Mouse (Mus musculus) neural tube, embryonic 14.5 days (tissue): Measurements from ENCODE around the gene Syce3. TPM values are rescaled to one million over a fixed set of nuclear protein-coding genes. Genes with fewer than 3 reads are reported as not detected.
A peak's percentile ranks its signal among the peaks of the same experiment; 100 is the strongest.

Experiments used
- ATAC-seq: fragments of 200-750 bp; cut with Nextera tagmentation; 2 replicates; pipeline ENCODE4 v1.8.0; 2017; ENCODE audit warnings: low read depth, mild to moderate bottlenecking, moderate TSS enrichment, moderate library complexity
- H3K27ac ChIP-seq: fragments of 300-500 bp; sonication (generic); 2 replicates; pipeline ENCODE4 v1.5.1; 2014; ENCODE audit warnings: low read depth, mild to moderate bottlenecking, control low read depth, low read length, moderate library complexity, mixed read lengths
- H3K27me3 ChIP-seq: fragments of 300-500 bp; sonication (generic); 2 replicates; pipeline ENCODE4 v1.6.1; 2014; ENCODE audit warnings: low read length; ENCODE audit not compliant: control insufficient read depth, insufficient read depth
- H3K36me3 ChIP-seq: fragments of 300-500 bp; sonication (generic); 2 replicates; pipeline ENCODE4 v1.6.1; 2014; ENCODE audit warnings: low read length, mixed read lengths; ENCODE audit not compliant: control insufficient read depth, insufficient read depth
- H3K4me1 ChIP-seq: fragments of 300-500 bp; sonication (generic); 2 replicates; pipeline ENCODE4 v1.6.1; 2014; ENCODE audit warnings: low read length; ENCODE audit not compliant: control insufficient read depth, insufficient read depth
- H3K4me2 ChIP-seq: fragments of 300-500 bp; sonication (generic); 2 replicates; pipeline ENCODE4 v1.6.1; 2014; ENCODE audit warnings: mild to moderate bottlenecking, low read depth, low read length, control low read depth
- H3K4me3 ChIP-seq: fragments of 300-500 bp; sonication (generic); 2 replicates; pipeline ENCODE4 v1.5.1; 2014; ENCODE audit warnings: low read depth, low read length, control low read depth, mixed read lengths
- H3K9ac ChIP-seq: fragments of 300-500 bp; sonication (generic); replicated peaks from 2 replicates; pipeline ENCODE4 v1.6.1; 2014; ENCODE audit warnings: low read depth, mild to moderate bottlenecking, control low read depth, low read length, mixed read lengths
- H3K9me3 ChIP-seq: fragments of 300-500 bp; sonication (generic); 2 replicates; pipeline ENCODE4 v1.6.1; 2016; ENCODE audit warnings: low read length; ENCODE audit not compliant: control insufficient read depth
- WGBS: fragments of 180-500 bp; shearing (Covaris S2); extraction: QIAGEN DNeasy Blood & Tissue Kit; methylation state at CpG from one replicate; pipeline ENCODE4 v1.1.7; 2014; 5-methylcytosine and 5-hydroxymethylcytosine counted together
- polyA plus RNA-seq: library from polyadenylated mRNA; unstranded; fragments of >200 nt; fragmentation: Nextera tagmentation; extraction: Ambion mirVana; gene quantifications from 2 replicates; pipeline ENCODE4 v1.2.1, GENCODE M21; 2014

Gene Syce3
- polyA plus RNA-seq, 1 experiment from 2014 or later, result not detected

DNA sequence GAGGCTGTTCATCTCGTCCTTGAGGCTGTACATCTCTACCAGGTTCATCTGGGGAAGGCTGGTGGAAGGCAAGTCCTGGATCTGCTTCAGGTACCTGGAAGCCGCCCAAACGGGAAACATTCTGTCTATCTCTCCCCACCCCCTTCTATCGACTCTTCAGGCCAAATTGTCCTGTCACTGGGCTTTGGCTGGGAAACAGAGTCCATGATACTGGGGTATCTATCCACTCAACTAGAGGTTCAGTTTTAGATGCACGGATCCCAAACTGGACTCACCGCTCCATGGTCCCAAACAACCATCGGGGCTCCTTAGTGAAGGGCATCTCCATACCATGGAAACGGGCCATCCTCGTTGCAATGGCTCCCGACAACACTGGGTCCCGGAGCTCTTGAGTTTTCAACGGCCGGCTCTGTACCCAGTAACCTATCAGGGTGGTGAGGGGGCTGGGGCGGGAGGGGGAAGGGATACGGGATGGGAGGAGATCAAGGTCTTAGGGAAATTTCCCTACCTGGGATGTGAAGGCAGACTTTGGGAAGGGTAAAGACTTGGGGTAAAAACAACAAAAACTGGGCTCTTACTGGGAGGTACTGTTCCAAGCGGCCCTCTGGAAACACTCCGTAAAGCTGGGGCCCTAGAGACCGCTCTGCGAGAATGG lies 18.0 kb upstream of the Syce3 start:
- H3K4me1 ChIP-seq, result peaks cover 11% of the 10 kb centered on the region

DNA sequence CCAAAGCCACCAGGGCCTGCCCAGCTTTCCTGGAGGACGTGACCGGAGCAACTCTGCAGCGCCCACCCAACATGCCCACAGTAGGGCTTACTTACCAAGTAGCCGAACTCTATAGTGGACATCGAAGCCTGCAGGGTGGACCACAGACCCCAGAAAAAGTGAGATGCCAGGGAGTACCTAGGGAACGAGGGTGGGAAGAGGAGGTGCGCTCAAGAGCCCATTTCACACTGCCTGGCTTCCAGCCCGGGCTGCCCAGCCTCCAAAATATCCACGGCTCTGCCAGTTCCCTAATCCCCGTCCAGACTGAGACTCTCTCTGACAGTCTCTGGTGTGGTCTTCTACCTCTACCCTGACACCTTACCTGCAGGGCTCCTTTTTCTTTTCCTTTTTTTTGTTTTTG lies 16.4 kb upstream of the Syce3 start:
- ATAC-seq, result no peak
- H3K9ac ChIP-seq, result no peak overlapping the region
- H3K4me2 ChIP-seq, result no peak overlapping the region
- WGBS, result 93% methylated on average over 10 of the region's 10 CpGs
- H3K36me3 ChIP-seq, result peaks cover 16% of the 10 kb centered on the region; the same call in 1 of the 2 replicates
- no peaks in the 10 kb centered on the region for H3K27me3 ChIP-seq
- no peak overlapping the region for H3K4me3 ChIP-seq
- peaks cover 11% of the 10 kb centered on the region for H3K4me1 ChIP-seq
- no peak overlapping the region for H3K27ac ChIP-seq
- no peaks in the 10 kb centered on the region for H3K9me3 ChIP-seq

More for the DNA sequence above, 18.0 kb upstream of the Syce3 start:
- peaks cover 16% of the 10 kb centered on the region; the same call in 1 of the 2 replicates for H3K36me3 ChIP-seq
- no peaks in the 10 kb centered on the region for H3K9me3 ChIP-seq
- H3K4me2 ChIP-seq, result peak overlapping the region; percentile 95
- no peak overlapping the region; the same call in 1 of the 2 replicates for H3K9ac ChIP-seq
- H3K27ac ChIP-seq, result no peak overlapping the region
- 84% methylated on average over 19 of the region's 19 CpGs for WGBS
- H3K4me3 ChIP-seq, result peak overlapping the region; percentile 62
- ATAC-seq, result no peak
- H3K27me3 ChIP-seq, result no peaks in the 10 kb centered on the region

DNA sequence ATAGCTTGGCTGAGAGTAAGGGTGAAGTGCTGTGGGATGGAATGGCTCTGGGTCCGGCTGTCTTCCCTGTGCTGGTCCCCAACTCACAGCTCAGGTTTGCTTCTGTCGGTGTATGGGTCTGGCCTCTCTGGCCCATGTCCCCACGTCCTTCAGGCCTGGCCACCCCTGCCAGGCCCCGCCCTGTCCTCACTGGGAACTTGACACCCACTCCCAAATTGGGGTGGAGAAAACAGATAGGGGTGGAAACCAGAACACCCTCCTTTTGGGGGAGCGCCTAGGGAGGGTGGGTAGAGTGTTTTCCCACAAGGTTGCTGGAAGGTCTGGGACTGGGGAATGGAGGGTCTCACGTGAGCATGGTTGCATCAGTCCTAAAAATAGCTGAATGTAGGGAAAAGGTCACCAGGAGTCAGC lies 15.4 kb upstream of the Syce3 start, which contains the start of gene Cpt1b:
TSS of gene Cpt1b (minus strand) at position 153 of the 411 bp plus-strand sequence.
- no peak for ATAC-seq
- WGBS, result 45% methylated on average over 6 of the region's 6 CpGs

DNA sequence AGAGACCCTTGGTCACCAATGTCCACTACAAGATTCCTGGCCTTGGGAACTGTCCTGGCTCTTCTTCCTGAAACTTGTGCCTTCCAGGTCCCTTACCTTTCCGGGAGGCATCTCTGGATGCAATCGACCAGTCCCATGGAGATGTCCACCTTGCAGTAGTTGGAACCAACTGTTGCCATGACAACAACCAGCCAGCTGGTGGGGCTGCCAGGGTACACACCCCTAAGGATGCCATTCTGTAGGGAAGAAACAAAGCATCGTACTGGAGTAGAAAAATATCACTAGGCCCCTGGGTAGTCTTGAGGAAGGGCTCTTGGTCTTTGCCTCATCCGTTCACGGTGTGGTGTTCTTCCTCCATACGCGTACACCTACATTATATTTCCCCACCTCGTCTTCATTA lies 14.3 kb upstream of the Syce3 start:
- no peak for ATAC-seq
- peaks cover 8% of the 10 kb centered on the region for H3K4me1 ChIP-seq
- 86% methylated on average over 8 of the region's 8 CpGs for WGBS
- H3K4me2 ChIP-seq, result no peak overlapping the region
- no peaks in the 10 kb centered on the region for H3K27me3 ChIP-seq
- no peak overlapping the region for H3K9ac ChIP-seq
- H3K9me3 ChIP-seq, result no peaks in the 10 kb centered on the region
- no peak overlapping the region for H3K27ac ChIP-seq
- no peak overlapping the region for H3K4me3 ChIP-seq
- peaks cover 25% of the 10 kb centered on the region; the same call in 1 of the 2 replicates for H3K36me3 ChIP-seq

More for the DNA sequence above, 15.4 kb upstream of the Syce3 start, which contains the start of gene Cpt1b:
- no peak within 1 kb of the TSS for H3K4me2 ChIP-seq
- H3K4me1 ChIP-seq, result peaks cover 8% of the 10 kb centered on the region
- H3K4me3 ChIP-seq, result no peak within 1 kb of the TSS
- H3K9me3 ChIP-seq, result no peaks in the 10 kb centered on the region
- H3K27ac ChIP-seq, result no peak within 1 kb of the TSS
- no peaks in the 10 kb centered on the region for H3K27me3 ChIP-seq
- H3K36me3 ChIP-seq, result peaks cover 20% of the 10 kb centered on the region; the same call in 1 of the 2 replicates
- no peak within 1 kb of the TSS for H3K9ac ChIP-seq

GRCm38 (mm10) chr15:89421938-89422337 lies 11.6 kb upstream of the Syce3 start:
- no peaks in the 10 kb centered on the region for H3K4me1 ChIP-seq
- no peak overlapping the region for H3K4me2 ChIP-seq
- peaks cover 23% of the 10 kb centered on the region; the same call in 1 of the 2 replicates for H3K36me3 ChIP-seq
- 93% methylated on average over 9 of the region's 9 CpGs for WGBS
- no peak overlapping the region for H3K9ac ChIP-seq
- no peak overlapping the region for H3K4me3 ChIP-seq
- ATAC-seq, result no peak
- H3K9me3 ChIP-seq, result no peaks in the 10 kb centered on the region
- H3K27me3 ChIP-seq, result no peaks in the 10 kb centered on the region
- no peak overlapping the region for H3K27ac ChIP-seq

DNA sequence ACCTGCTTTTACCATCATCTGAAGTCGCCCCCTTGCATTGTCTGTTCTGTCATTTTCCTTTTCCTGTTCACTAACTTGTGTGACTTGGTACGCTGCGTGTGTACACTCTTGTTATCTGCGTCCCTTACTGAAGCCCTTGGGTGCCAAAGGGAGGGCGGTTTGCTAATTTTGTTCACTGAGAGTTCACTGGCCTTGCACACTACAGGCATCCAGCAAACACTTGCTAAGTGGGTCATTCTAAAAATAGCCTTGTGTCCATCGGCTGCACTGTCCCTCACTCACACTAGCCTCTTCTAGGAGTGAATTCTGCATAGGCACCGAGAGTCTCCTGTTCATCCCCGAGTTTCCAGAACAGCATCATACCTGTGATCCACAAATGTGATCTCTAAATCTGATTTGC lies 5.0 kb upstream of the Syce3 start:
- no peak overlapping the region for H3K4me2 ChIP-seq
- no peak overlapping the region for H3K27ac ChIP-seq
- no peak overlapping the region for H3K9ac ChIP-seq
- no peaks in the 10 kb centered on the region for H3K4me1 ChIP-seq
- 93% methylated on average over 8 of the region's 8 CpGs for whole genome bisulfite sequencing
- H3K4me3 ChIP-seq, result no peak overlapping the region
- H3K9me3 ChIP-seq, result no peaks in the 10 kb centered on the region
- H3K36me3 ChIP-seq, result peaks cover 9% of the 10 kb centered on the region; the same call in 1 of the 2 replicates
- no peaks in the 10 kb centered on the region for H3K27me3 ChIP-seq
- ATAC-seq, result no peak

- H3K4me3 ChIP-seq, result no peak overlapping the region
- no peaks in the 10 kb centered on the region for H3K4me1 ChIP-seq
- no peaks in the 10 kb centered on the region for H3K9me3 ChIP-seq
- no peak overlapping the region for H3K4me2 ChIP-seq
- H3K36me3 ChIP-seq, result no peaks in the 10 kb centered on the region
- H3K27me3 ChIP-seq, result no peaks in the 10 kb centered on the region
- no peak overlapping the region for H3K9ac ChIP-seq
- no peak overlapping the region for H3K27ac ChIP-seq
- no peak for ATAC-seq
Measured at GRCm38 (mm10) chr15:89406691-89407090, 3.6 kb downstream of the Syce3 start.

DNA sequence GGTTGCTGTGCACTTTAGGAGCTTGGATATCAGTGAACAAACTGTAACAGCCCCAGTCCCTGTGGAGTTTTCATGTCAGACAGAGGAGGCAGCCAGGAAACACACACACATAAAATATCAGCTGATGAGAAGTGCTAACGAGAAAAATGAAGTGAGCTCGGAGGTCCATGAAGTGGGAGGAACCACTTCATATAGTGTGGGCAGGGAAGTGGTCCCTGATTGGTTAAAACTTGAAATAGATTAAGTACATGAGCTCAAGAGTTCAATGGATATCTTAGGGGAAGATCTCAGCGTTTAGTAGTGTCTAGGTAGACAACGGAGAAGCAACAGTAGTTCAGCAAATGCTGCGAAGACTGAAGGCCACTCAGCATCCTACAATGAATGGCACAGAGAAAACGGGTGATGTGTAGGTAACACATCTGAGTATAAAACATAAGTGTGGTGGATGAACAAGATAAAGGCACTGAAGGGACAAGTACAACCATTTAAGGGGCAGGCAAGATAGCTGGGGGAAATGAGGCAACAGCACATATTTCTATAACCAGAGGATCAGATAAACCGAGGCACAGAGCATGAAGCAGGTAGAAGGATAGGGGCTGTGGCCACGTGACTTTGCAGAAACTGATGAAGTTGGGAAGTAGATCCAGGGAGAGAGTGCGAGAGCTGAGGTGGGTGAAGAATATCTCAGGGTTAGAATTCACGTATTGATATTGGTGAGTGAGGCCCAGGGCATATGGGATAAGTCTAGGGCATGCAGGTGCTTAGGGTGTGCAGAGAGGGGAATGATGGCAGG lies 5.3 kb downstream of the Syce3 start:
- H3K27ac ChIP-seq, result no peak overlapping the region
- no peaks in the 10 kb centered on the region for H3K9me3 ChIP-seq
- H3K4me2 ChIP-seq, result no peak overlapping the region
- no peak for ATAC-seq
- no peaks in the 10 kb centered on the region for H3K4me1 ChIP-seq
- H3K36me3 ChIP-seq, result no peaks in the 10 kb centered on the region
- H3K4me3 ChIP-seq, result no peak overlapping the region
- 83% methylated on average over 10 of the region's 10 CpGs for WGBS
- H3K9ac ChIP-seq, result no peak overlapping the region
- no peaks in the 10 kb centered on the region for H3K27me3 ChIP-seq

DNA sequence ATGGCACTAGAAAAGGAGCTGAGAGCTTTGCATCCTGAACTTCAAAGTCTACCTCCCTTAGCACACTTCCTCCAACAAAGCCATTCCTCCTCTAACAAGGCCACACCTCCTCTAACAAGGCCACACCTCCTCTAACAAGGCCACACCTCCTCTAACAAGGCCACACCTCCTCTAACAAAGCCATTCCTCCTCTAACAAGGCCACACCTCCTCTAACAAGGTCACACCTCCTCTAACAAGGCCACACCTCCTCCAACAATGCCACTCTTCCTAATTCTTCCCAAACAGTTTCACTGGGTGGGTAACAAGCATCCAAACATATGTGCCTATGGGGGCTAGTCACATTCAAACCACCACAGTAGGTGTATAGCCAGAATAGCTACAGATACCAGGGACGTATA lies 7.8 kb downstream of the Syce3 start:
- H3K9ac ChIP-seq, result no peak overlapping the region
- no peak overlapping the region for H3K27ac ChIP-seq
- no peak for ATAC-seq
- H3K4me3 ChIP-seq, result no peak overlapping the region
- 90% methylated on average over 1 of the region's 1 CpGs for WGBS
- H3K36me3 ChIP-seq, result no peaks in the 10 kb centered on the region
- no peak overlapping the region for H3K4me2 ChIP-seq
- no peaks in the 10 kb centered on the region for H3K9me3 ChIP-seq
- no peaks in the 10 kb centered on the region for H3K4me1 ChIP-seq
- no peaks in the 10 kb centered on the region for H3K27me3 ChIP-seq
